Mouse (Mus musculus) heart, embryonic 14.5 days (tissue): Measurements from ENCODE around the gene Cacna1a. TPM values are rescaled to one million over a fixed set of nuclear protein-coding genes. Genes with fewer than 3 reads are reported as not detected.

Experiments used
- ATAC-seq: fragments of 200-750 bp; cut with Nextera tagmentation; 2 replicates; pipeline ENCODE4 v1.8.0; 2017; ENCODE audit warnings: low read depth, moderate TSS enrichment; ENCODE audit not compliant: insufficient number of reproducible peaks, insufficient read depth, low FRiP score
- H3K27ac ChIP-seq, 2 experiments: fragments of 200-500 bp in 1 of 2; fragments of 300-500 bp in 1 of 2; sonication (generic) in 1 of 2; replicated peaks in 1 of 2; 2 replicates each; pipeline ENCODE4 v1.5.1; 2012 to 2014; ENCODE audit warnings: low read depth in 2 of 2, low read length in 2 of 2, control low read depth in 1 of 2, mild to moderate bottlenecking in 1 of 2, mixed read lengths in 1 of 2; ENCODE audit not compliant: control insufficient read depth in 1 of 2, insufficient read depth in 1 of 2
- H3K27me3 ChIP-seq: fragments of 300-500 bp; sonication (generic); 2 replicates; pipeline ENCODE4 v1.6.1; 2014; ENCODE audit warnings: mild to moderate bottlenecking, low read length, control low read depth; ENCODE audit not compliant: control insufficient read depth, insufficient read depth
- H3K36me3 ChIP-seq: fragments of 300-500 bp; sonication (generic); 2 replicates; pipeline ENCODE4 v1.6.1; 2014; ENCODE audit warnings: mild to moderate bottlenecking, control low read depth, low read length, mixed read lengths; ENCODE audit not compliant: control insufficient read depth, insufficient read depth
- H3K4me1 ChIP-seq, 2 experiments: fragments of 200-500 bp in 1 of 2; fragments of 300-500 bp in 1 of 2; sonication (generic) in 1 of 2; 2 replicates each; pipeline ENCODE4 v1.6.1; 2012 to 2014; ENCODE audit warnings: low read length in 2 of 2, control low read depth in 1 of 2, mixed read lengths in 1 of 2; ENCODE audit not compliant: control insufficient read depth in 2 of 2, insufficient read depth in 2 of 2
- H3K4me2 ChIP-seq: fragments of 300-500 bp; sonication (generic); 2 replicates; pipeline ENCODE4 v1.6.1; 2014; ENCODE audit warnings: mild to moderate bottlenecking, low read length
- H3K4me3 ChIP-seq, 2 experiments: fragments of 200-500 bp in 1 of 2; fragments of 300-500 bp in 1 of 2; sonication (generic) in 1 of 2; 2 replicates each; pipeline ENCODE4 v1.5.1; 2012 to 2014; ENCODE audit warnings: low read length in 2 of 2, mild to moderate bottlenecking in 2 of 2, control low read depth in 1 of 2, low read depth in 1 of 2, moderate library complexity in 1 of 2; ENCODE audit not compliant: control insufficient read depth in 1 of 2, insufficient read depth in 1 of 2
- H3K9ac ChIP-seq: fragments of 300-500 bp; sonication (generic); 2 replicates; pipeline ENCODE4 v1.6.1; 2014; ENCODE audit warnings: mild to moderate bottlenecking, low read length
- H3K9me3 ChIP-seq: fragments of 300-500 bp; sonication (generic); 2 replicates; pipeline ENCODE4 v1.6.1; 2016; ENCODE audit warnings: low read length, control low read depth; ENCODE audit not compliant: control insufficient read depth
- WGBS: fragments of 180-500 bp; shearing (Covaris S2); extraction: QIAGEN DNeasy Blood & Tissue Kit; methylation state at CpG from one replicate; pipeline ENCODE4 v1.1.7; 2014; 5-methylcytosine and 5-hydroxymethylcytosine counted together
- polyA plus RNA-seq: library from polyadenylated mRNA; unstranded; fragments of >200 nt; fragmentation: Nextera tagmentation; extraction: Ambion mirVana; gene quantifications from 2 replicates; pipeline ENCODE4 v1.2.1, GENCODE M21; 2014

Gene Cacna1a
- polyA plus RNA-seq, 1 experiment from 2014 or later, result 8.4 TPM

- Histone ChIP-seq H3K27ac (peak overlapping the region; percentile 66 to 88), H3K4me2 (peak overlapping the region; percentile 87), H3K9ac (peak overlapping the region; percentile 83), H3K36me3 (no peaks in the 10 kb centered on the region), H3K4me3 (peak overlapping the region; percentile 56 to 62), H3K27me3 (no peaks in the 10 kb centered on the region), H3K9me3 (no peaks in the 10 kb centered on the region), H3K4me1 (peaks cover 22 to 28% of the 10 kb centered on the region in 2 experiments)
- peak; percentile 91 for ATAC-seq
- WGBS, result under 1% methylated on average over 83 of the region's 106 CpGs
Measured at GRCm38 (mm10) chr8:84639162-84640009, 251.1 kb downstream of the Cacna1a start.

- peak overlapping the region; percentile 51 to 62 for H3K4me3 ChIP-seq
- H3K9me3 ChIP-seq, result no peaks in the 10 kb centered on the region
- H3K27me3 ChIP-seq, result no peaks in the 10 kb centered on the region
- peak overlapping the region; percentile 73 for H3K9ac ChIP-seq
- 33% methylated on average over 9 of the region's 9 CpGs for WGBS
- peaks cover 16 to 21% of the 10 kb centered on the region in 2 experiments for H3K4me1 ChIP-seq
- H3K27ac ChIP-seq, result no peak overlapping the region
- H3K36me3 ChIP-seq, result no peaks in the 10 kb centered on the region
- peak overlapping the region; percentile 71 for H3K4me2 ChIP-seq
- no peak for ATAC-seq
Measured at GRCm38 (mm10) chr8:84640010-84640588, 251.9 kb downstream of the Cacna1a start.

- Histone ChIP-seq H3K4me2 (no peak overlapping the region), H3K27ac (no peak overlapping the region), H3K4me1 (peaks cover 11 to 15% of the 10 kb centered on the region in 2 experiments), H3K27me3 (no peaks in the 10 kb centered on the region), H3K9ac (no peak overlapping the region), H3K36me3 (no peaks in the 10 kb centered on the region), H3K4me3 (no peak overlapping the region), H3K9me3 (no peaks in the 10 kb centered on the region)
- WGBS, result 76% methylated on average over 6 of the region's 7 CpGs
- no peak for ATAC-seq
Measured at GRCm38 (mm10) chr8:84640617-84641294, 252.5 kb downstream of the Cacna1a start.

- no peak overlapping the region for H3K4me3 ChIP-seq
- no peak for ATAC-seq
- H3K9me3 ChIP-seq, result no peaks in the 10 kb centered on the region
- H3K4me2 ChIP-seq, result no peak overlapping the region
- no peaks in the 10 kb centered on the region for H3K27me3 ChIP-seq
- 50% methylated on average over 1 of the region's 1 CpGs for WGBS
- no peak overlapping the region for H3K9ac ChIP-seq
- H3K4me1 ChIP-seq, result peaks cover 5 to 8% of the 10 kb centered on the region in 2 experiments
- no peaks in the 10 kb centered on the region for H3K36me3 ChIP-seq
- H3K27ac ChIP-seq, result no peak overlapping the region
Measured at GRCm38 (mm10) chr8:84641578-84642361, 253.5 kb downstream of the Cacna1a start.

GRCm38 (mm10) chr8:84643019-84643418, 254.8 kb downstream of the Cacna1a start:
- Histone ChIP-seq H3K27me3 (no peaks in the 10 kb centered on the region), H3K9ac (no peak overlapping the region), H3K4me2 (no peak overlapping the region), H3K27ac (no peak overlapping the region), H3K4me1 (peaks cover 8 to 17% of the 10 kb centered on the region in 2 experiments), H3K4me3 (no peak overlapping the region), H3K36me3 (no peaks in the 10 kb centered on the region), H3K9me3 (no peaks in the 10 kb centered on the region)
- no peak for ATAC-seq
- WGBS, result 72% methylated on average over 5 of the region's 5 CpGs

- H3K9me3 ChIP-seq, result no peaks in the 10 kb centered on the region
- no peak overlapping the region for H3K9ac ChIP-seq
- H3K27me3 ChIP-seq, result no peaks in the 10 kb centered on the region
- peaks cover 6 to 8% of the 10 kb centered on the region in 2 experiments; a peak in 2 of 4 replicates for H3K4me1 ChIP-seq
- no peak overlapping the region for H3K4me3 ChIP-seq
- peak overlapping the region in 1 of 2 experiments; percentile 20; a peak in 2 of 4 replicates for H3K27ac ChIP-seq
- 51% methylated on average over 6 of the region's 6 CpGs for WGBS
- no peak for ATAC-seq
- peak overlapping the region; percentile 62 for H3K4me2 ChIP-seq
- no peaks in the 10 kb centered on the region for H3K36me3 ChIP-seq
Measured at GRCm38 (mm10) chr8:84646800-84647199, 258.6 kb downstream of the Cacna1a start.

- peak overlapping the region; percentile 5 to 17; a peak in 3 of 4 replicates for H3K4me3 ChIP-seq
- H3K36me3 ChIP-seq, result no peaks in the 10 kb centered on the region
- H3K27ac ChIP-seq, result peak overlapping the region; percentile 20 to 34; a peak in 3 of 4 replicates
- H3K9ac ChIP-seq, result 0 out of 2 replicates have a peak overlapping the region, but pooled peaks have one; percentile 35
- peak overlapping the region; percentile 62 for H3K4me2 ChIP-seq
- H3K27me3 ChIP-seq, result no peaks in the 10 kb centered on the region
- H3K4me1 ChIP-seq, result peaks cover 6 to 8% of the 10 kb centered on the region in 2 experiments; a peak in 2 of 4 replicates
- 0 out of 2 replicates have a peak, but pooled peaks have one; percentile 34 for ATAC-seq
- H3K9me3 ChIP-seq, result no peaks in the 10 kb centered on the region
- WGBS, result 2% methylated on average over 14 of the region's 14 CpGs
Measured at GRCm38 (mm10) chr8:84647461-84647901, 259.2 kb downstream of the Cacna1a start.
